Mouse (Mus musculus) MEL (cell line): Measurements from ENCODE around the gene Pex3. TPM values are rescaled to one million over a fixed set of nuclear protein-coding genes. Genes with fewer than 3 reads are reported as not detected.

Source experiments
- DNase-seq: peaks from one replicate; pipeline ENCODE4 v3.0.0; 2011; ENCODE audit warnings: low read depth, low spot score
- H3K27ac ChIP-seq: 2 replicates; pipeline ENCODE4 v1.5.1; 2012; ENCODE audit warnings: low read depth, mild to moderate bottlenecking, control low read depth, low read length, moderate library complexity; ENCODE audit not compliant: control insufficient read depth
- H3K27me3 ChIP-seq, 2 experiments: fragments of 150-350 bp in 1 of 2; sonication (generic) in 1 of 2; 2 replicates each; pipeline ENCODE4 v1.6.1; 2012; ENCODE audit warnings: low read length in 2 of 2, mild to moderate bottlenecking in 2 of 2, improper control_type of control experiment in 1 of 2, moderate library complexity in 1 of 2; ENCODE audit not compliant: insufficient read depth in 2 of 2, control insufficient read depth in 1 of 2
- H3K36me3 ChIP-seq, 2 experiments: 2 replicates each; pipeline ENCODE4 v1.6.1; 2012 to 2014; ENCODE audit warnings: low read length in 2 of 2, improper control_type of control experiment in 1 of 2, inconsistent platforms in 1 of 2, mild to moderate bottlenecking in 1 of 2; ENCODE audit not compliant: insufficient read depth in 2 of 2, control insufficient read depth in 1 of 2
- H3K4me1 ChIP-seq, 2 experiments: fragments of 150-350 bp in 1 of 2; sonication (generic) in 1 of 2; 2 replicates each; pipeline ENCODE4 v1.6.1; 2012; ENCODE audit warnings: low read length in 2 of 2, improper control_type of control experiment in 1 of 2, mild to moderate bottlenecking in 1 of 2; ENCODE audit not compliant: insufficient read depth in 2 of 2, control insufficient read depth in 1 of 2
- H3K4me3 ChIP-seq, 2 experiments: fragments of 150-350 bp in 1 of 2; sonication (generic) in 1 of 2; 2 replicates each; pipeline ENCODE4 v1.5.1; 2012; ENCODE audit warnings: low read depth in 2 of 2, low read length in 2 of 2, mild to moderate bottlenecking in 2 of 2, moderate library complexity in 2 of 2, control low read depth in 1 of 2, improper control_type of control experiment in 1 of 2; ENCODE audit not compliant: control insufficient read depth in 1 of 2, insufficient read depth in 1 of 2
- H3K79me2 ChIP-seq: 2 replicates; pipeline ENCODE4 v1.6.1; 2012; ENCODE audit warnings: mild to moderate bottlenecking, low read length, moderate library complexity; ENCODE audit not compliant: control insufficient read depth, poor library complexity, insufficient read depth
- H3K9ac ChIP-seq: 2 replicates; pipeline ENCODE4 v1.6.1; 2012; ENCODE audit warnings: low read depth, mild to moderate bottlenecking, control low read depth, low read length, moderate library complexity; ENCODE audit not compliant: control insufficient read depth, poor library complexity, severe bottlenecking
- H3K9me3 ChIP-seq: fragments of 150-350 bp; sonication (generic); replicated peaks from 2 replicates; pipeline ENCODE4 v1.6.1; 2012; ENCODE audit warnings: mild to moderate bottlenecking, low read length, improper control_type of control experiment, moderate library complexity; ENCODE audit not compliant: insufficient read depth
- CHD1 ChIP-seq: IDR thresholded peaks from 2 replicates; pipeline ENCODE4 v1.6.1; 2012; ENCODE audit warnings: low read depth, mild to moderate bottlenecking, inconsistent platforms, low read length, improper control_type of control experiment
- E2F4 ChIP-seq: IDR thresholded peaks from 2 replicates; pipeline ENCODE4 v1.6.1; 2011; ENCODE audit warnings: low read depth, low read length, improper control_type of control experiment, borderline replicate concordance
- GABPA ChIP-seq: IDR thresholded peaks from 2 replicates; pipeline ENCODE4 v1.6.1; 2012; ENCODE audit warnings: low read depth, mild to moderate bottlenecking, inconsistent platforms, low read length, improper control_type of control experiment, moderate library complexity
- JUND ChIP-seq: IDR thresholded peaks from 2 replicates; pipeline ENCODE4 v1.6.1; 2011; ENCODE audit warnings: low read depth, mild to moderate bottlenecking, improper control_type of control experiment, low read length
- KAT2A ChIP-seq: conservative IDR thresholded peaks from 2 replicates; pipeline ENCODE4 v1.6.1; 2012; ENCODE audit warnings: low read depth, low read length, improper control_type of control experiment, inconsistent platforms
- MAZ ChIP-seq: IDR thresholded peaks from 2 replicates; pipeline ENCODE4 v1.6.1; 2012; ENCODE audit warnings: low read depth, mild to moderate bottlenecking, inconsistent platforms, low read length, improper control_type of control experiment
- MEF2A ChIP-seq: IDR thresholded peaks from 2 replicates; pipeline ENCODE4 v1.6.1; 2014; ENCODE audit warnings: low read depth, mild to moderate bottlenecking, inconsistent platforms, low read length, improper control_type of control experiment; ENCODE audit not compliant: poor library complexity, insufficient replicate concordance, severe bottlenecking; ENCODE audit errors: extremely low read depth
- NELFE ChIP-seq: IDR thresholded peaks from 2 replicates; pipeline ENCODE4 v1.6.1; 2011; ENCODE audit warnings: low read depth, low read length, improper control_type of control experiment
- NRF1 ChIP-seq: IDR thresholded peaks from 2 replicates; pipeline ENCODE4 v1.6.1; 2014; ENCODE audit warnings: low read depth, mild to moderate bottlenecking, inconsistent platforms, low read length, improper control_type of control experiment, moderate library complexity; ENCODE audit not compliant: poor library complexity, insufficient read depth, severe bottlenecking
- POLR2A ChIP-seq, 2 experiments: IDR thresholded peaks; 2 replicates each; pipeline ENCODE4 v1.6.1; 2011 to 2012; ENCODE audit warnings: low read length in 2 of 2, mild to moderate bottlenecking in 2 of 2, control low read depth in 1 of 2, improper control_type of control experiment in 1 of 2, low read depth in 1 of 2, moderate library complexity in 1 of 2; ENCODE audit not compliant: control insufficient read depth in 1 of 2, insufficient read depth in 1 of 2, poor library complexity in 1 of 2
- POLR2AphosphoS2 ChIP-seq: IDR thresholded peaks from 2 replicates; pipeline ENCODE4 v1.6.1; 2011; ENCODE audit warnings: low read length, improper control_type of control experiment
- POLR2AphosphoS5 ChIP-seq: IDR thresholded peaks from 2 replicates; pipeline ENCODE4 v1.6.1; 2012; ENCODE audit warnings: low read depth, borderline replicate concordance, mild to moderate bottlenecking, inconsistent platforms, low read length, moderate library complexity, mixed read lengths
- TCF12 ChIP-seq: IDR thresholded peaks from 2 replicates; pipeline ENCODE4 v1.6.1; 2014; ENCODE audit warnings: low read depth, mild to moderate bottlenecking, inconsistent platforms, low read length, improper control_type of control experiment, moderate library complexity
- UBTF ChIP-seq: IDR thresholded peaks from 2 replicates; pipeline ENCODE4 v1.6.1; 2012; ENCODE audit warnings: low read depth, mild to moderate bottlenecking, inconsistent platforms, low read length, improper control_type of control experiment, moderate library complexity, borderline replicate concordance; ENCODE audit not compliant: insufficient read depth
- ZC3H11A ChIP-seq: IDR thresholded peaks from 2 replicates; pipeline ENCODE4 v1.6.1; 2012; ENCODE audit warnings: low read depth, mild to moderate bottlenecking, inconsistent platforms, low read length, improper control_type of control experiment
- ZMIZ1 ChIP-seq: IDR thresholded peaks from 2 replicates; pipeline ENCODE4 v1.6.1; 2012; ENCODE audit warnings: low read depth, mild to moderate bottlenecking, inconsistent platforms, low read length, improper control_type of control experiment, moderate library complexity
- ZNF384 ChIP-seq: IDR thresholded peaks from 2 replicates; pipeline ENCODE4 v1.6.1; 2012; ENCODE audit warnings: low read depth, mild to moderate bottlenecking, inconsistent platforms, low read length, improper control_type of control experiment
- polyA plus RNA-seq, 2 experiments: library from polyadenylated mRNA; stranded (reverse) in 1 of 2; unstranded in 1 of 2; fragments of >175 nt in 1 of 2; fragments of >200 nt in 1 of 2; gene quantifications; 2 replicates each; pipeline versions ENCODE4 v1.2.1 to v1.2.4; 2012; ENCODE audit warnings: low replicate concordance in 2 of 2, low read depth in 1 of 2; ENCODE audit not compliant: insufficient read length in 2 of 2, insufficient read depth in 1 of 2, missing spikeins in 1 of 2
- total RNA-seq: library from RNA; depleted of rRNA; stranded (reverse); fragments of 300-350 nt; gene quantifications from 2 replicates; pipeline ENCODE4 v1.2.3, GENCODE M21; 2012

Pex3 gene
- total and polyA plus RNA-seq, 3 experiments: 13.8 to 15.1 TPM; not detected in 1

- no peak for DNase-seq
- Histone ChIP-seq H3K4me1 (no peaks in the 10 kb centered on the region), H3K9ac (no peak overlapping the region), H3K79me2 (no peaks in the 10 kb centered on the region), H3K27me3 (no peaks in the 10 kb centered on the region), H3K4me3 (no peak overlapping the region), H3K27ac (no peak overlapping the region), H3K36me3 (no peaks in the 10 kb centered on the region), H3K9me3 (no peaks in the 10 kb centered on the region)
- TF ChIP-seq NRF1 (no peak), JUND (no peak), POLR2AphosphoS5 (no peak), MEF2A (no peak), ZC3H11A (no peak), ZNF384 (no peak), ZMIZ1 (no peak), UBTF (no peak), E2F4 (no peak), TCF12 (no peak)
Observed at GRCm38 (mm10) chr10:13596866-13597265, 43.9 kb upstream of the Pex3 start.

GRCm38 (mm10) chr10:13596073-13596472 lies 43.1 kb upstream of the Pex3 start:
- Histone ChIP-seq H3K27ac (no peak overlapping the region), H3K79me2 (no peaks in the 10 kb centered on the region), H3K9ac (no peak overlapping the region), H3K4me3 (no peak overlapping the region), H3K4me1 (no peaks in the 10 kb centered on the region), H3K27me3 (no peaks in the 10 kb centered on the region), H3K9me3 (no peaks in the 10 kb centered on the region), H3K36me3 (no peaks in the 10 kb centered on the region)
- no peak for DNase-seq
- TF ChIP-seq NRF1 (no peak), CHD1 (no peak), GABPA (no peak), MAZ (no peak), KAT2A (no peak), POLR2A (IDR thresholded peaks at IDR 0.05; ENCODE audit: control insufficient read depth in 1 of 2, insufficient read depth in 1 of 2, low read depth in 1 of 2, low read length in 2 of 2, poor library complexity in 1 of 2) (no peak), NELFE (no peak), POLR2AphosphoS2 (no peak)
